Mouse (Mus musculus): ENCODE results near the gene Kat2a.

DNA sequence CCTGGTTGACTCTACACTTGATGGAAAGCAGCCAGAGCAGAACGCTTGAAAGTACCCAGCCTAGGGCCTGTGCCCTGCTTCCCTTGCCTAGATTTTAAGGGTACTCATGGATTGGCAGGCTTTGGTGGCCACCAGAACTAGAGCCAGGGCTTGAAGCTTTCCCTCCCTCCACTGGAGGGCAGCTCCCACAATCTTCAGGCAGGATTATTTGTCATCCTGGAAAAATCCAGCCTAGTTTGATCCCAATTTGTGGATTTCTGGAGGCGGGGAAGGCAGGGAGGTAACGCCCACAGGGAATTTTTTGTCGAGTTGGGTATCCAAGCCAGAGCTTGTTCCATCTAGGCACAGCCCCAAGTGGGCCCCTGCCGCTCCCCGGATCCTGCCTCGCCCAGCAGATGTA is 21.9 kb downstream of the Kat2a start:
- TF ChIP-seq GATA1 (IDR thresholded peaks at IDR 0.05; ENCODE audit: borderline replicate concordance, low read length) (no peak), CTCF (IDR thresholded peaks at IDR 0.05; ENCODE audit: low read depth, low read length) (no peak)
